Mouse (Mus musculus): ENCODE results near the gene Rbm4.

GRCm38 (mm10) chr19:4756193-4756911 is 37.3 kb downstream of the Rbm4 start, which contains the start of gene Rbm4b:
- TF ChIP-seq CTCF (IDR thresholded peaks at IDR 0.05; ENCODE audit: borderline replicate concordance, extremely low read depth, insufficient read depth, insufficient read length) (no peak), POLR2A (IDR thresholded peaks at IDR 0.05; ENCODE audit: borderline replicate concordance, extremely low read depth, insufficient read depth, insufficient read length, poor library complexity, severe bottlenecking) (peak; percentile 97)

Measured in brain, embryonic 14.5 days (tissue).